Mouse (Mus musculus) embryonic fibroblast, embryonic 13.5 days (primary cell): ENCODE results near the gene Ajuba.

Experiments
- CTCF ChIP-seq: IDR thresholded peaks from 2 replicates; pipeline ENCODE4 v1.5.1; 2011; ENCODE audit warnings: mild to moderate bottlenecking, control low read depth, low read length, moderate library complexity, borderline replicate concordance; ENCODE audit not compliant: insufficient read depth
- POLR2A ChIP-seq: IDR thresholded peaks from 2 replicates; pipeline ENCODE4 v1.6.1; 2011; ENCODE audit warnings: low read depth, mild to moderate bottlenecking, control low read depth, low read length, moderate library complexity

GRCm38 (mm10) chr14:54569451-54570392 lies 7.6 kb downstream of the Ajuba start:
- TF ChIP-seq CTCF (no peak), POLR2A (no peak)
